Mouse (Mus musculus) forelimb bud, embryonic 11.5 days (tissue): ENCODE data around the gene Fyb2.
A peak's percentile ranks its signal among the peaks of the same experiment; 100 is the strongest.

Experiments used
- DNase-seq: peaks from one replicate; pipeline ENCODE4 v3.0.0-alpha.2; 2012; ENCODE audit warnings: low read depth, low spot score

Gene Fyb2

GRCm38 (mm10) chr4:105007360-105008018 is 94.2 kb downstream of the Fyb2 start:
- DNase-seq: no peak

- no peak for DNase-seq
These were observed 100.5 kb downstream of the Fyb2 start for GRCm38 (mm10) chr4:105013718-105014117.

- no peak for DNase-seq
These were observed 102.2 kb downstream of the Fyb2 start for GRCm38 (mm10) chr4:105015496-105015895.

- DNase-seq: no peak
These were observed 102.9 kb downstream of the Fyb2 start for GRCm38 (mm10) chr4:105016006-105016613.

GRCm38 (mm10) chr4:105027278-105027677 is 114.0 kb downstream of the Fyb2 start:
- no peak for DNase-seq

GRCm38 (mm10) chr4:105031104-105031503 is 117.8 kb downstream of the Fyb2 start:
- no peak for DNase-seq

DNA sequence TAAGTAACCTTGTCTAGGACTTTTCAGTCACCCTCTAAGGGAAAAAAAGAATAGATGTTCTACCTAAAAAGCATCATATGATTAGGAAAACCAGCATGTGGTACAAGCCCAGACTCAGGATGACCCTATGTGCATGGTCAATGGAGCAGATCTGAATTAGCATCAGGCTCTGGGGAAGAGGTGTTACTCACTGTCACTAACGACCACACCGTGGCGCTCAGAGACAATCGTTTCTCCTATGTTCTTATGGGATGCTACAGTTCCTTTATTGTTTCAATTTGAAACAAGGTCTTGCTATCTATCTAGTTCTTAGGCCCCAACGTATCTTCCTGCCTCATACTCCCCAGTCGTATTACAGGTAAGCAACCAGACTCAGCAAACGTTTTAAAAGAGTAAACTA is 119.9 kb downstream of the Fyb2 start:
- DNase-seq: no peak

- DNase-seq: peak; percentile 17
These were observed 121.0 kb downstream of the Fyb2 start for GRCm38 (mm10) chr4:105034259-105034658.

- no peak for DNase-seq
These were observed 136.8 kb downstream of the Fyb2 start for GRCm38 (mm10) chr4:105050041-105050440.

GRCm38 (mm10) chr4:105051291-105051690 is 138.0 kb downstream of the Fyb2 start:
- DNase-seq: no peak
